Mouse (Mus musculus): ENCODE data around the gene Ltf. TPM values are rescaled to one million over a fixed set of nuclear protein-coding genes. Genes with fewer than 3 reads are reported as not detected.
A peak's percentile ranks its signal among the peaks of the same experiment; 100 is the strongest.

Gene Ltf
- total and polyA plus RNA-seq, 2 experiments from 2014 or later = 0.72 to 25.2 TPM

DNA sequence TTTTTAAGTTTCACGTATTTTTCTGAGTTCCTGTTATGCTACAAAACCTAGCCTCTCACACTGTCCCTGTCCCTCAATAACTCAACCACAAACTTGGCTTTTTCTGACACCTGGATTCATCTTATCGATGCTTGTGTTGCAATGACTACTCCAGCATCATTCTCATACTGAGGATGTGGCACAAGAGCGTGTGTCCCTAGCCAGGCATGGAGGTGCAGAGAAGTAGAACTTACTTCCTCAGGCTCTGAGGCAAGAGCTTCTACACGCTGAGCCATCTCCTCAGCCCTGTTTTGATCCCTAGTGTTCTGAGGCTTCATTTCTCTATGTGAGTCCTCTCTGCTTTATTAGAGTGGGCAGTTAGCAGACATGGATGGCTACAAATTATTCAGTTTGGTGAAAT lies 14.6 kb downstream of the Ltf start:
- Histone ChIP-seq H3K4me1 (ENCODE audit: control insufficient read depth, insufficient read depth) (no peaks in the 10 kb centered on the region), H3K9ac (replicated peaks; ENCODE audit: low read depth, low read length) (no peak overlapping the region), H3K9me3 (replicated peaks; ENCODE audit: control insufficient read depth, low read length) (no peaks in the 10 kb centered on the region), H3K27me3 (ENCODE audit: control insufficient read depth, insufficient read depth, low read length) (no peaks in the 10 kb centered on the region), H3K4me2 (ENCODE audit: low read depth, low read length) (no peak overlapping the region), H3K27ac (ENCODE audit: low read depth) (no peak overlapping the region), H3K4me3 (ENCODE audit: low read depth, low read length) (no peak overlapping the region), H3K36me3 (replicated peaks; ENCODE audit: control insufficient read depth, insufficient read depth, low read length) (no peaks in the 10 kb centered on the region)
- no peak for TF ChIP-seq EP300 (IDR thresholded peaks at IDR 0.05; ENCODE audit: low read depth)
- TF ChIP-seq CTCF (IDR thresholded peaks at IDR 0.05; ENCODE audit: low read depth) = no peak
- DNase-seq (ENCODE audit: low spot score) (no peak), ATAC-seq (ENCODE audit: insufficient read depth, low read depth) (no peak)
- WGBS = 83% methylated on average over 4 of the region's 4 CpGs

GRCm38 (mm10) chr9:111039966-111040365 lies 20.9 kb downstream of the Ltf start:
- no peak overlapping the region for H3K4me2 ChIP-seq (ENCODE audit: low read depth, low read length)
- H3K4me1 ChIP-seq (ENCODE audit: control insufficient read depth, insufficient read depth) = no peaks in the 10 kb centered on the region
- TF ChIP-seq EP300 (IDR thresholded peaks at IDR 0.05; ENCODE audit: low read depth) (no peak), CTCF (IDR thresholded peaks at IDR 0.05; ENCODE audit: low read depth) (no peak)
- no peak overlapping the region for H3K27ac ChIP-seq (ENCODE audit: low read depth)
- ATAC-seq (ENCODE audit: insufficient read depth, low read depth) (no peak), DNase-seq (ENCODE audit: low spot score) (no peak)
- H3K36me3 ChIP-seq (replicated peaks; ENCODE audit: control insufficient read depth, insufficient read depth, low read length) = no peaks in the 10 kb centered on the region
- 43% methylated on average over 4 of the region's 4 CpGs for WGBS
- no peaks in the 10 kb centered on the region for H3K9me3 ChIP-seq (replicated peaks; ENCODE audit: control insufficient read depth, low read length)
- H3K4me3 ChIP-seq (ENCODE audit: low read depth, low read length) = no peak overlapping the region
- no peak overlapping the region for H3K9ac ChIP-seq (replicated peaks; ENCODE audit: low read depth, low read length)
- no peaks in the 10 kb centered on the region for H3K27me3 ChIP-seq (ENCODE audit: control insufficient read depth, insufficient read depth, low read length)

DNA sequence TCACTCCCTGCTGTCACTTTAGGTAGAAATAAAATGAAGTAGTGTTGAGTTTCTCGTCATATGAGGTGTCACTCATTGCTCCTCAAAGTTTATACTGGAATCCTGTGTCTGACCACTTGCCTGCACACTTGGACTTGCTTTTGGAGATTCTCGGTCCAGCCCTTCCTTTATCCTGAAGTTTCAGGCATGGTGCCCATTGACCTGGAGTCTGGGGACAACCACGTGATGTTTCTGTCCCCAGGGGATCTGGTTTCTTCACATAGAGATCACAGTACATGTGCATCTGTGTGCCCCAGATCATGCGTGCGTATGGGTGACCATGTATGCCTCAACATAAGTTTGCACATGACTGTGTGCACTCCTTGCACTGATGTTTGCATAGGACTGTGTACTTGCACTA lies 23.2 kb downstream of the Ltf start:
- no peak overlapping the region for H3K4me3 ChIP-seq (ENCODE audit: low read depth, low read length)
- TF ChIP-seq CTCF (IDR thresholded peaks at IDR 0.05; ENCODE audit: low read depth) (no peak), EP300 (IDR thresholded peaks at IDR 0.05; ENCODE audit: low read depth) (no peak)
- DNase-seq (ENCODE audit: low spot score) (no peak), ATAC-seq (ENCODE audit: insufficient read depth, low read depth) (no peak)
- no peak overlapping the region for H3K9ac ChIP-seq (replicated peaks; ENCODE audit: low read depth, low read length)
- WGBS = 73% methylated on average over 5 of the region's 5 CpGs
- H3K27ac ChIP-seq (ENCODE audit: low read depth) = no peak overlapping the region
- no peaks in the 10 kb centered on the region for H3K4me1 ChIP-seq (ENCODE audit: control insufficient read depth, insufficient read depth)
- no peaks in the 10 kb centered on the region for H3K36me3 ChIP-seq (replicated peaks; ENCODE audit: control insufficient read depth, insufficient read depth, low read length)
- H3K4me2 ChIP-seq (ENCODE audit: low read depth, low read length) = no peak overlapping the region
- H3K27me3 ChIP-seq (ENCODE audit: control insufficient read depth, insufficient read depth, low read length) = no peaks in the 10 kb centered on the region
- no peaks in the 10 kb centered on the region for H3K9me3 ChIP-seq (replicated peaks; ENCODE audit: control insufficient read depth, low read length)

DNA sequence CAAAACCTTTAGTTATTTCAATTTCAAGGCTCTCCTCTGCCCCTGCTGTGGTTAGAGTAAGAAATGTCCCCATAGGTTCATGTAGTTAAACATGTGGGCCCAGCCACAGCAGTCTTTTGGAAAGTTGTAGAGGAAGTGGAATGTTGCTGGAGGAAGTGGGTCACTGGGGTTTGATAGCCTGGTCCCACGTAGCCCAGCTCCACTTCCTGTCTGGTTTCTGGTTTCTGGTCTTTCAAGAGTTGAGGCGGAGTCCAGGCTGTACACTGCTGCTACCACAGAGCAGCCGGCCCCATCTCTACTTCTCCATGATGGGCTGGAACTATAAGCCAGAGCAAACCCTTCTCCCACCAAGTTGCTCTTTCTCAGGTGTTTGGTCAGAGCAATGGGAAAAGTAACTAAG lies 27.2 kb downstream of the Ltf start:
- Histone ChIP-seq H3K27ac (ENCODE audit: low read depth) (no peak overlapping the region), H3K4me3 (ENCODE audit: low read depth, low read length) (no peak overlapping the region), H3K9me3 (replicated peaks; ENCODE audit: control insufficient read depth, low read length) (no peaks in the 10 kb centered on the region), H3K4me1 (ENCODE audit: control insufficient read depth, insufficient read depth) (peaks cover 5% of the 10 kb centered on the region), H3K4me2 (ENCODE audit: low read depth, low read length) (no peak overlapping the region), H3K27me3 (ENCODE audit: control insufficient read depth, insufficient read depth, low read length) (no peaks in the 10 kb centered on the region), H3K36me3 (replicated peaks; ENCODE audit: control insufficient read depth, insufficient read depth, low read length) (no peaks in the 10 kb centered on the region), H3K9ac (replicated peaks; ENCODE audit: low read depth, low read length) (no peak overlapping the region)
- DNase-seq (ENCODE audit: low spot score) (no peak), ATAC-seq (ENCODE audit: insufficient read depth, low read depth) (no peak)
- 54% methylated on average over 3 of the region's 3 CpGs for WGBS
- no peak for TF ChIP-seq CTCF (IDR thresholded peaks at IDR 0.05; ENCODE audit: low read depth)
- TF ChIP-seq EP300 (IDR thresholded peaks at IDR 0.05; ENCODE audit: low read depth) = no peak

GRCm38 (mm10) chr9:111047266-111047665 lies 28.2 kb downstream of the Ltf start:
- H3K27me3 ChIP-seq (ENCODE audit: control insufficient read depth, insufficient read depth, low read length) = no peaks in the 10 kb centered on the region
- no peak overlapping the region for H3K4me3 ChIP-seq (ENCODE audit: low read depth, low read length)
- DNase-seq (ENCODE audit: low spot score) = no peak
- no peak overlapping the region for H3K4me2 ChIP-seq (ENCODE audit: low read depth, low read length)
- 87% methylated on average over 5 of the region's 5 CpGs for WGBS
- H3K27ac ChIP-seq (ENCODE audit: low read depth) = no peak overlapping the region
- no peak overlapping the region for H3K9ac ChIP-seq (replicated peaks; ENCODE audit: low read depth, low read length)
- peaks cover 12% of the 10 kb centered on the region for H3K4me1 ChIP-seq (ENCODE audit: control insufficient read depth, insufficient read depth)
- TF ChIP-seq CTCF (IDR thresholded peaks at IDR 0.05; ENCODE audit: low read depth) (no peak), EP300 (IDR thresholded peaks at IDR 0.05; ENCODE audit: low read depth) (no peak)
- H3K9me3 ChIP-seq (replicated peaks; ENCODE audit: control insufficient read depth, low read length) = no peaks in the 10 kb centered on the region
- ATAC-seq (ENCODE audit: insufficient read depth, low read depth) = no peak
- H3K36me3 ChIP-seq (replicated peaks; ENCODE audit: control insufficient read depth, insufficient read depth, low read length) = no peaks in the 10 kb centered on the region

- no peak overlapping the region for H3K4me3 ChIP-seq (ENCODE audit: low read depth, low read length)
- ATAC-seq (ENCODE audit: insufficient read depth, low read depth) = no peak
- H3K4me1 ChIP-seq (ENCODE audit: control insufficient read depth, insufficient read depth) = peaks cover 12% of the 10 kb centered on the region
- no peak overlapping the region for H3K4me2 ChIP-seq (ENCODE audit: low read depth, low read length)
- no peaks in the 10 kb centered on the region for H3K36me3 ChIP-seq (replicated peaks; ENCODE audit: control insufficient read depth, insufficient read depth, low read length)
- no peaks in the 10 kb centered on the region for H3K9me3 ChIP-seq (replicated peaks; ENCODE audit: control insufficient read depth, low read length)
- WGBS = 62% methylated on average over 3 of the region's 3 CpGs
- H3K27ac ChIP-seq (ENCODE audit: low read depth) = peak overlapping the region; percentile 12; the same call in 1 of the 2 replicates
- no peaks in the 10 kb centered on the region for H3K27me3 ChIP-seq (ENCODE audit: control insufficient read depth, insufficient read depth, low read length)
- no peak overlapping the region for H3K9ac ChIP-seq (replicated peaks; ENCODE audit: low read depth, low read length)
- no peak for DNase-seq (ENCODE audit: low spot score)
- TF ChIP-seq EP300 (IDR thresholded peaks at IDR 0.05; ENCODE audit: low read depth) = no peak
- TF ChIP-seq CTCF (IDR thresholded peaks at IDR 0.05; ENCODE audit: low read depth) = no peak
These were observed 29.4 kb downstream of the Ltf start for GRCm38 (mm10) chr9:111048452-111048851.
